Mouse (Mus musculus): ENCODE measurements around the gene Elmo1.

DNA sequence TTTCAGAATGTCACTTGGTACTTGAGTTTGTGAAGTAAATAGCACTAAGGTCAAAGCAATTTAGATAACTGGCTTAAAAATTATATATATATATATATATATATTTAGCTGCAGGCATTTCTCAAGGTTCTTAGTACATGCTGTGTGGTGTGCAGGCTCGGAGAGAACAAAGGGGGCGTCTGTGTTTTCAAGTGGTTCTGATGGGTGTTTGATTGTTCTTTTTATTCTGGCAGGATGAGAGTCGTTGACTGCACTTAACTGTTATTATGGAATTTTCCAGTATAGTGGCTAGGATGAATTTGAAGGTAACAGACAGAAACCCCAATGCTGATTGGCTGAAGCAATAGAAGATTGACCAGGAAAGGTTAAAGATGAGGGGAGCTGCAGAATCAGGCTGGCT is 33.6 kb downstream of the Elmo1 start:
- no peak for TF ChIP-seq POLR2A (IDR thresholded peaks at IDR 0.05; ENCODE audit: extremely low read depth, insufficient read depth, low read length)
- TF ChIP-seq CTCF (IDR thresholded peaks at IDR 0.05; ENCODE audit: extremely low read depth, insufficient read depth, low read length) = no peak

Data from cortical plate, adult 2 months (tissue).